Mouse (Mus musculus): ENCODE results near the gene Gm32742. TPM values are rescaled to one million over a fixed set of nuclear protein-coding genes. Genes with fewer than 3 reads are reported as not detected.
A peak's percentile ranks its signal among the peaks of the same experiment; 100 is the strongest.

The Gm32742 gene
- polyA plus RNA-seq, 1 experiment from 2014 or later = not detected

GRCm38 (mm10) chr9:51175722-51176121 is 10.4 kb upstream of the Gm32742 start:
- 93% methylated on average over 1 of the region's 1 CpGs for WGBS
- no peak for ATAC-seq (replicated peaks)
- Histone ChIP-seq H3K27ac (no peak overlapping the region), H3K27me3 (replicated peaks) (no peaks in the 10 kb centered on the region), H3K4me1 (no peaks in the 10 kb centered on the region), H3K9ac (no peak overlapping the region), H3K4me3 (no peak overlapping the region), H3K4me2 (no peak overlapping the region), H3K36me3 (replicated peaks) (no peaks in the 10 kb centered on the region), H3K9me3 (no peaks in the 10 kb centered on the region)

- WGBS = 43% methylated on average over 8 of the region's 8 CpGs
- Histone ChIP-seq H3K4me1 (no peaks in the 10 kb centered on the region), H3K4me3 (no peak overlapping the region), H3K36me3 (replicated peaks) (no peaks in the 10 kb centered on the region), H3K4me2 (no peak overlapping the region), H3K27me3 (replicated peaks) (no peaks in the 10 kb centered on the region), H3K27ac (no peak overlapping the region), H3K9me3 (no peaks in the 10 kb centered on the region), H3K9ac (no peak overlapping the region)
- no peak for ATAC-seq (replicated peaks)
Observed at GRCm38 (mm10) chr9:51174890-51175464, 9.7 kb upstream of the Gm32742 start.

- ATAC-seq (replicated peaks) = no peak
- Histone ChIP-seq H3K27me3 (replicated peaks) (no peaks in the 10 kb centered on the region), H3K9me3 (no peaks in the 10 kb centered on the region), H3K4me1 (no peaks in the 10 kb centered on the region), H3K27ac (no peak overlapping the region), H3K4me3 (no peak overlapping the region), H3K9ac (no peak overlapping the region), H3K36me3 (replicated peaks) (no peaks in the 10 kb centered on the region), H3K4me2 (no peak overlapping the region)
- 78% methylated on average over 6 of the region's 6 CpGs for WGBS
Observed at GRCm38 (mm10) chr9:51170298-51170697, 5.0 kb upstream of the Gm32742 start.

- Histone ChIP-seq H3K27me3 (replicated peaks) (no peaks in the 10 kb centered on the region), H3K4me2 (no peak overlapping the region), H3K9me3 (no peaks in the 10 kb centered on the region), H3K4me3 (no peak overlapping the region), H3K36me3 (replicated peaks) (no peaks in the 10 kb centered on the region), H3K4me1 (no peaks in the 10 kb centered on the region), H3K27ac (no peak overlapping the region), H3K9ac (no peak overlapping the region)
- WGBS = 83% methylated on average over 7 of the region's 7 CpGs
- ATAC-seq (replicated peaks) = no peak
Observed at GRCm38 (mm10) chr9:51169133-51169532, 3.8 kb upstream of the Gm32742 start.

- Histone ChIP-seq H3K4me1 (no peaks in the 10 kb centered on the region), H3K9ac (no peak overlapping the region), H3K27me3 (replicated peaks) (no peaks in the 10 kb centered on the region), H3K36me3 (replicated peaks) (no peaks in the 10 kb centered on the region), H3K4me3 (no peak overlapping the region), H3K4me2 (no peak overlapping the region), H3K9me3 (no peaks in the 10 kb centered on the region), H3K27ac (no peak overlapping the region)
- no peak for ATAC-seq (replicated peaks)
- WGBS = 77% methylated on average over 5 of the region's 5 CpGs
Observed at GRCm38 (mm10) chr9:51168698-51169097, 3.4 kb upstream of the Gm32742 start.

- no peak overlapping the region for H3K4me3 ChIP-seq
- H3K4me1 ChIP-seq = no peaks in the 10 kb centered on the region
- H3K36me3 ChIP-seq (replicated peaks) = no peaks in the 10 kb centered on the region
- 54% methylated on average over 11 of the region's 11 CpGs for WGBS
- no peak overlapping the region for H3K27ac ChIP-seq
- no peak for ATAC-seq (replicated peaks)
- H3K9me3 ChIP-seq = no peaks in the 10 kb centered on the region
- H3K27me3 ChIP-seq (replicated peaks) = no peaks in the 10 kb centered on the region
- H3K4me2 ChIP-seq = no peak overlapping the region
- no peak overlapping the region for H3K9ac ChIP-seq
Observed at GRCm38 (mm10) chr9:51167954-51168353, 2.6 kb upstream of the Gm32742 start.

GRCm38 (mm10) chr9:51163989-51164388 is 1.3 kb downstream of the Gm32742 start:
- 88% methylated on average over 5 of the region's 5 CpGs for WGBS
- Histone ChIP-seq H3K9ac (no peak overlapping the region), H3K36me3 (replicated peaks) (no peaks in the 10 kb centered on the region), H3K4me3 (no peak overlapping the region), H3K9me3 (no peaks in the 10 kb centered on the region), H3K4me1 (no peaks in the 10 kb centered on the region), H3K27ac (no peak overlapping the region), H3K27me3 (replicated peaks) (no peaks in the 10 kb centered on the region), H3K4me2 (no peak overlapping the region)
- no peak for ATAC-seq (replicated peaks)

- whole genome bisulfite sequencing = 29% methylated on average over 4 of the region's 4 CpGs
- Histone ChIP-seq H3K9ac (no peak overlapping the region), H3K9me3 (no peaks in the 10 kb centered on the region), H3K27ac (no peak overlapping the region), H3K4me3 (no peak overlapping the region), H3K4me2 (no peak overlapping the region), H3K4me1 (no peaks in the 10 kb centered on the region), H3K27me3 (replicated peaks) (no peaks in the 10 kb centered on the region), H3K36me3 (replicated peaks) (no peaks in the 10 kb centered on the region)
- peak; percentile 86 for ATAC-seq (replicated peaks)
Observed at GRCm38 (mm10) chr9:51161771-51162388, 3.4 kb downstream of the Gm32742 start.

GRCm38 (mm10) chr9:51152079-51152752 is 13.1 kb downstream of the Gm32742 start:
- peak; percentile 75 for ATAC-seq (replicated peaks)
- Histone ChIP-seq H3K9me3 (no peaks in the 10 kb centered on the region), H3K4me1 (no peaks in the 10 kb centered on the region), H3K36me3 (replicated peaks) (no peaks in the 10 kb centered on the region), H3K27me3 (replicated peaks) (no peaks in the 10 kb centered on the region), H3K4me3 (no peak overlapping the region), H3K9ac (no peak overlapping the region), H3K27ac (no peak overlapping the region), H3K4me2 (no peak overlapping the region)
- WGBS = 20% methylated on average over 13 of the region's 13 CpGs

- ATAC-seq (replicated peaks) = no peak
- Histone ChIP-seq H3K4me3 (no peak overlapping the region), H3K27me3 (replicated peaks) (no peaks in the 10 kb centered on the region), H3K9me3 (no peaks in the 10 kb centered on the region), H3K9ac (no peak overlapping the region), H3K4me2 (no peak overlapping the region), H3K27ac (no peak overlapping the region), H3K36me3 (replicated peaks) (no peaks in the 10 kb centered on the region), H3K4me1 (peaks cover 7% of the 10 kb centered on the region; the same call in 1 of the 2 replicates)
- 80% methylated on average over 5 of the region's 5 CpGs for WGBS
Observed at GRCm38 (mm10) chr9:51147294-51147693, 18.0 kb downstream of the Gm32742 start.

- no peak for ATAC-seq (replicated peaks)
- no peak overlapping the region for H3K4me3 ChIP-seq
- no peaks in the 10 kb centered on the region for H3K27me3 ChIP-seq (replicated peaks)
- no peak overlapping the region for H3K27ac ChIP-seq
- no peaks in the 10 kb centered on the region for H3K36me3 ChIP-seq (replicated peaks)
- WGBS = 64% methylated on average over 4 of the region's 4 CpGs
- no peaks in the 10 kb centered on the region for H3K9me3 ChIP-seq
- no peak overlapping the region for H3K4me2 ChIP-seq
- peaks cover 7% of the 10 kb centered on the region; the same call in 1 of the 2 replicates for H3K4me1 ChIP-seq
- no peak overlapping the region for H3K9ac ChIP-seq
Observed at GRCm38 (mm10) chr9:51146496-51146895, 18.8 kb downstream of the Gm32742 start.

GRCm38 (mm10) chr9:51144218-51144617 is 21.1 kb downstream of the Gm32742 start:
- no peak overlapping the region for H3K9ac ChIP-seq
- H3K9me3 ChIP-seq = no peaks in the 10 kb centered on the region
- H3K4me1 ChIP-seq = peaks cover 7% of the 10 kb centered on the region; the same call in 1 of the 2 replicates
- WGBS = 77% methylated on average over 6 of the region's 6 CpGs
- H3K4me3 ChIP-seq = no peak overlapping the region
- ATAC-seq (replicated peaks) = no peak
- H3K27ac ChIP-seq = no peak overlapping the region
- H3K27me3 ChIP-seq (replicated peaks) = no peaks in the 10 kb centered on the region
- no peak overlapping the region for H3K4me2 ChIP-seq
- H3K36me3 ChIP-seq (replicated peaks) = no peaks in the 10 kb centered on the region

- Histone ChIP-seq H3K27ac (no peak overlapping the region), H3K4me2 (no peak overlapping the region), H3K9ac (no peak overlapping the region), H3K4me3 (no peak overlapping the region), H3K9me3 (no peaks in the 10 kb centered on the region), H3K4me1 (peaks cover 7% of the 10 kb centered on the region; the same call in 1 of the 2 replicates), H3K36me3 (replicated peaks) (no peaks in the 10 kb centered on the region), H3K27me3 (replicated peaks) (no peaks in the 10 kb centered on the region)
- ATAC-seq (replicated peaks) = no peak
- WGBS = 92% methylated on average over 1 of the region's 1 CpGs
Observed at GRCm38 (mm10) chr9:51143437-51143836, 21.9 kb downstream of the Gm32742 start.

All from midbrain, embryonic 15.5 days (tissue).